Mouse (Mus musculus): ENCODE results near the gene Apoh. TPM values are rescaled to one million over a fixed set of nuclear protein-coding genes. Genes with fewer than 3 reads are reported as not detected.

Apoh gene
- 2.3 TPM in 1 of 2 replicates, not detected in the other for polyA plus RNA-seq (2012; ENCODE audit: insufficient read depth, insufficient read length, missing spikeins)

DNA sequence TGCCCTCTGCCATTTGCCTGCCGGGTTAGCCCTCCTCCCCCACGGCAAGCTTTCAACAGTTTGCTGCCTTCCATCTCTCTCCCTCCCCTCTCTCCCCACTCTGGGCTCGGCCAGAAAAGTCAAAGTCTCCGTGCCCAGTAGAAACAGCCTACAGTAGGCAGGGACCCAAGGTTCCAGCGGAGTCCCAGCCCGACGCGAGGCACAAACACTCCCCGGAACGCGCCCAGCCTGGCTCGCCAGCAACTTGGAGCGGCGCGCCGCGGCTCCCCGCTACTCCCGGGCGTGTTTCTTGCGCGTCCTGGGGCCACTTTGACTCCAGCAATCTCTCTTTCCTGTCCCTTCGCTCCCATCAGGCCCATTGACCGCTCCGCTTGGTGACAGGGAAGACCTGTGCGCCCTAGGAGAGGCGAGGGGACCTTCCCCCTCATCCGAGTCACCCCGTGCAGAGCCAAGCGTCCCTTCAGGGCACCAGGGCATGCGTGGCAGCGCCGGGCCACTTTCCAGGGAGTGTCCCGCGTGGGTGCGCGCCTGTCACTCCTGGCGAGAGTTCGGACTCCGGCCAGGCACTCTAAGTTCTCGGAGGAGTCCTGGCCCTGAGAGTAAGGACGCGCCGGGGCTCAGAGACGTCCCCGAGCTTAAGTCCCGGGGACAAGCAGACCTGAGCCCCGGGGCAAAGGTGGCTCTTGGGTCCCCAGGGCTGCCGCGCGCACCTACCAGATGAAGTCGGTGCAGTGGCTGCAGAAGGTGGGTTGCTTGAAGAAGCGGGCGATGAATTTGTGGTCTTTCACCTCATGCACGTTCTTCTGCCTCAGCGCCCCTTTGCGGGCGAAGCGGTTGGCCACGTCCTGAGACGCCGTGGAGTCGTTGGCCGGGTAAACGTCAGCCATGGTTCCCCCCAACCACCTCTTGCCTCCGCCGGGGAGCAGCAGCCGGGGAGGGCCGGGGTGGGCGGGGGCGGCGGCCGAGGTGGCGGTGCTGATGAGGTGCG, at the start of gene Apoh:
TSS of gene Apoh (plus strand) at position 574 of the 988 bp plus-strand sequence.
- Histone ChIP-seq H3K27ac (replicated peaks; ENCODE audit: low read depth, low read length) (no peak within 1 kb of the TSS), H3K4me3 (ENCODE audit: insufficient read depth, low read depth, low read length) (peak within 1 kb of the TSS; percentile 83), H3K4me1 (ENCODE audit: control insufficient read depth, insufficient read depth, insufficient read length, low read length) (no peaks in the 10 kb centered on the region)

DNA sequence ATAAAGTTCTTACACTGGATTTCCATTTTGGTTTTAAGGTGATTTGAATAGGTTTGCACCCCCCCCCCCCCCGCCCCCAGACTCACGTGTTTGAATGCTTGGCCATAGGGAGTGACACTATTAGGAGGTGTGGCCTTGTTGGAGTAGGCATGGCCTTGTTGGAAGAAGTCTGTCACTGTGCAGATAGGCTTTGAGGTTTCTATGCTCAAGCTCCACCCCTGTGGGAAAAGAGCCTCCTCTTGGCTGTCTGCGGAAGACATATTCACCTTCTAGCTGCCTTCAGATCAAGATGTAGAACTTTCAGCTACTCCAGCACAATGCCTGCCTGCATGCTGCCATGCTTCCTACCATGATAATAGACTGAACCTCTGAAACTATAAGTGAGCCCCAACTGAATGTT, 49.3 kb upstream of the Apoh start:
- Histone ChIP-seq H3K4me3 (ENCODE audit: insufficient read depth, low read depth, low read length) (no peak overlapping the region), H3K4me1 (ENCODE audit: control insufficient read depth, insufficient read depth, insufficient read length, low read length) (no peaks in the 10 kb centered on the region), H3K27ac (replicated peaks; ENCODE audit: low read depth, low read length) (no peak overlapping the region)

DNA sequence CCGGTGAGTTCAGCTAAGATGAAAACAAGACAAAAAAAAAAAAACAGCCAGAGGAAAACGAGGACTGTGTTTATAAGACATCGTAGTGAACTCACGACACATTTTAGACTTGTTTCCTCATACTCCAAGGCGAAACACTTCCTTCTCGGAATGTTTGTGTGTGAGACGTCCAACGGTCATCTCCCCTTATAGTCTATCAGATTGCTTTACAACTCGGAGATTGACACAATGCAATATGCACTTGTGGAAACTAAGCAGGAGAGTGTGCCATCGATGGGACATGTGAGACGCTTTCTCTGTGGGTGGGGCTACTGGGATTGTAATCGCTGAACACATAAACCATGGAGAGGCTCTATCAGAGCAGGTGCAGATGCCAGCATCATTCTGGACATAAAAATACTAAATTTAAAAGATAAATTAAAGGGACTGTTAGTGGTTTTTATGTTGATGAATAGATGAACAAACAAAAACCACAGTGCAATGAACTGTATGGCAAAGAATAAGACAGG, 48.8 kb upstream of the Apoh start:
- no peak overlapping the region for H3K27ac ChIP-seq (replicated peaks; ENCODE audit: low read depth, low read length)
- no peaks in the 10 kb centered on the region for H3K4me1 ChIP-seq (ENCODE audit: control insufficient read depth, insufficient read depth, insufficient read length, low read length)
- H3K4me3 ChIP-seq (ENCODE audit: insufficient read depth, low read depth, low read length): no peak overlapping the region

DNA sequence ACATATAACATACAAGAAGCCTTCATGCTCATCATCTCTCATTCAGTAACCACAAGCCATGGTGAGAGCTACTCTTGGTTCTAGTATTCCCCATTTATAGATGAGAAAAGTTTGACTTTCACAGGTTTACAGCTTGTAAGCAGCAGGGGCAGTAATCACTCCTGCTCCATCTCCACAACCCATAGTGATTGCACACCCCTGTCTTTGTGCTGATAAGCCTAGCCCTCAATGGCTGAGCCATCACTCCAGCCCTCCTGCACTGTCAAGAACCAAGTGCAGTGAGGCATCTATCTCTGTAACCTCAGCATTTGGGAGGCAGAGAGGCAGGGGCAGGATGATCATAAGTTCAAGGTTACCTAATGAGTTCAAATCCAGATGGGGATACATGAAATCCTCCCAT, 47.8 kb upstream of the Apoh start:
- H3K27ac ChIP-seq (replicated peaks; ENCODE audit: low read depth, low read length): no peak overlapping the region
- H3K4me1 ChIP-seq (ENCODE audit: control insufficient read depth, insufficient read depth, insufficient read length, low read length): no peaks in the 10 kb centered on the region
- H3K4me3 ChIP-seq (ENCODE audit: insufficient read depth, low read depth, low read length): no peak overlapping the region

DNA sequence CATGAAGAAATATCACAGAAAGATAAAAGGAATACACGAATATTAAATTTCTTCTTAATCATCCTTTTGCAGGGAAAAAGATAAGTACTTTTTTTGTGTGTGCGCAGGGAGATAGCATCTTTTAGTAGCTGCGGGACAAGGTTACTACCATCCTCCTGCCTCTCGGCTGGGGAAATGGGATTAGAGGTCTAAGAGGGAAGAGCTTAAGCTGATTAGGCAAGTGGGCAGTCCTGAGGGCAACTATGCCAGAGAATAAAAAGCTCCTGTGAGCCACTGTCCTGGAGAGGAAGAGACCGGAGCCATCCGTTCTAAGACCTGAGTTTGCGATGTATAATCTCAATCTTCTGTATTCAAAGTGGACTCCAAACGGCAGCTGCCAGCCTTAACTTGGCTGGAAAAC, 45.2 kb upstream of the Apoh start:
- Histone ChIP-seq H3K4me3 (ENCODE audit: insufficient read depth, low read depth, low read length) (no peak overlapping the region), H3K27ac (replicated peaks; ENCODE audit: low read depth, low read length) (no peak overlapping the region), H3K4me1 (ENCODE audit: control insufficient read depth, insufficient read depth, insufficient read length, low read length) (no peaks in the 10 kb centered on the region)

DNA sequence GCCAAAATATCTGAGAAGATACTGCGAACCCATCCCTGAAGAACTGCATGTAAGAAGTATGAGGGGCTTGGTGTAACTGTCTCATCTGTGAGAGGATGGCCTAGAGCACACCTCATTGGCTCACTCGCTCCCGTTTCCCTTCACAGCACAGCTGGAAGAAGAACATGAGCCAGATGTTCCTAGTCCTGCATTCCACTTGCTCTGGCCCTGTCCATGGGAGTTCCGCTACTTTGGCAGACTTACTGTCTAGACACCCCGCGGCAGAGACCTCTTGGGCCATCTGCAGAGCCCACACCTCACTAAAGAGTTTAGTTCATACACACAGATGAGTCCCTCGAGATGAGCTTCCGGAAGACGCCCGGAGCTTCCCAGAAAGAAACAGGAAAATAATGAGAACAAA, 43.2 kb upstream of the Apoh start:
- no peak overlapping the region for H3K27ac ChIP-seq (replicated peaks; ENCODE audit: low read depth, low read length)
- no peak overlapping the region for H3K4me3 ChIP-seq (ENCODE audit: insufficient read depth, low read depth, low read length)
- no peaks in the 10 kb centered on the region for H3K4me1 ChIP-seq (ENCODE audit: control insufficient read depth, insufficient read depth, insufficient read length, low read length)

DNA sequence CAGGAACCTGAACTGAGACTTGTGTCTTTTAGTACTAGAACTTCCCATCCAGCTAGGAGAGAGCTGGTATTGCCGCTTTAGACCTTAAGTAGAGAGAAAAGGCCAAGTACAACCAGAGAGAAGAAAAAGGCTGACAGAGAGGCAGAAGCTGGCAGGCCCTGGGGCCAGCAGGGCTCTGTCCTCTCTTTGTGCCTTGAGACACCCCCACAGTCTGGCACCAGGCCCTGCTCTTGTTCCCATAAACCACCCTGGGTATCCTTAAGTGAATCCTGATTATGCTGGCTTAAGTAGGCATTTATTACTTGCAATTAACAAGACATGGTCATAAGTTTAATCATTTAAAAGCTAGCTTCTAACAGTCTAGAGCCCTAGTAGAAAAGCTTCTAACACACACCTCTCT, 42.7 kb upstream of the Apoh start:
- H3K27ac ChIP-seq (replicated peaks; ENCODE audit: low read depth, low read length): no peak overlapping the region
- H3K4me3 ChIP-seq (ENCODE audit: insufficient read depth, low read depth, low read length): no peak overlapping the region
- no peaks in the 10 kb centered on the region for H3K4me1 ChIP-seq (ENCODE audit: control insufficient read depth, insufficient read depth, insufficient read length, low read length)

DNA sequence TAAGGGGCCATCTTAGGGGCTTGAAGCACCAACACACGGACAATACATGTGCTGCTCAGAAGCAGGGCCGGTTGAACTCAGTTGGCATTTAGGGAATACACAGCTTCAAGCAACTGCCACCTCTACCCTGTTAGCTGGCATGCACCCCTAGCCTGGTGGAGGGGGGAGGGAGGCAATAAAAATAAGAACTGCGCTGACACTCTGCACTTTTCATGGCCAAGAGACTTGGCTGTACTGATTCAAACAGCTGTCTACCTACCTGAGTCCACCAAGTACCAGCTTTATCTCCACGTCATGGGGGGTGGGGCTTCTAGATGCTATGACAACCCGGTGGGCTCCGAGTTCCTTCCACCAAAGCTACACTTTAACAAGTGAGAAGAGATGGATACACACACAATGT, 42.1 kb upstream of the Apoh start:
- Histone ChIP-seq H3K27ac (replicated peaks; ENCODE audit: low read depth, low read length) (no peak overlapping the region), H3K4me1 (ENCODE audit: control insufficient read depth, insufficient read depth, insufficient read length, low read length) (no peaks in the 10 kb centered on the region)

DNA sequence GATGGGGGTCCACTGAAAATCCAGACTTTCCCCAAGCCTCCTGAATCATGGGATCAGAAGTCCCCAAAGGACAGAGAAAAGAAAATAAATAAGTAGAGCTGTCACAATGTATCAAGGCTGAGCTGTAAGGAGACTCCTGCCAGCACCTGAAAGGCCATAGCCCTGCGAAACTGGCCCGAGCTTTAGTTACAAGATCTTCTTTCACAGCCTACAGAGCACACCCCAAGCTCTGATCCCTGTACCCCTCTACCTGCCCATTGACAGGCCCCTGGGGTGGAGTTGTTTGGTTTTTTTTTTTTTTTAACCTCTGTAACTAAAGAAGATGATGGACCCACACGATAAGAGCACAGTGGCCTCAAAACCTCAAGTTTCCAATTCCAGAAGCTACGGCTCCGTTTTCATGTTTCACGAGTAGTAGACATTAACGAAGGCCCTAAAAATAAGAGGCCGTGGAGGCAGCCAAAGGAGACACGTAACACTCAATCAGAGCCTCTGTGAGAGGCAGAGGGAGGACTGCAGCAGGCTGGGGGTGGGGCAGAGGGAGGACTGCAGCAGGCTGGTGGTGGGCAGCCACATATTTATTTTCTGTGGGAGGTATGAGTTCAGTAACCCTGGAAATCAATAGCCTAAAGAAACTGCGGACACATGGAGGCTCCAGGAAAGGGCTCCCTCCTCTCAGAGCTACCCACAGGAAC, 41.2 kb upstream of the Apoh start:
- Histone ChIP-seq H3K4me1 (ENCODE audit: control insufficient read depth, insufficient read depth, insufficient read length, low read length) (no peaks in the 10 kb centered on the region), H3K27ac (replicated peaks; ENCODE audit: low read depth, low read length) (no peak overlapping the region), H3K4me3 (ENCODE audit: insufficient read depth, low read depth, low read length) (no peak overlapping the region)

More for the DNA sequence above, 42.1 kb upstream of the Apoh start:
- no peak overlapping the region for H3K4me3 ChIP-seq (ENCODE audit: insufficient read depth, low read depth, low read length)

DNA sequence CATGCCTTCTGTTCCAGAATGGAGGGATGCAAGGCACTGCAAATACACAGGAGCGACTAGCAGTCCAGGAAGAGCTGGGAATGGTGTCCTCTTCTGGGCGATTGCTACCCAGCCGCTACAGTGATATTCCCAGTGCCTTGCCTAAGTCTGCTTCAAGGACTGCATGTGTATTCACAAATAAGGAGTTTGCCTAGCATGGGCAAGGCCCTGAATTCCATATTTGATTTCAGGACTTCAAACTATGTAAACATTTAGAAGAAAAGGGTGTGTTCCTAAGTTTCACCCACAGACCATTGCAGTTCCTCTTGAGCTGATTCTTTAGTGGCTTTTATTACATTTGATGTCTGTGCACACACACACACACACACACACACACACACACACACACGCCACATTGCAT, 39.4 kb upstream of the Apoh start:
- H3K4me3 ChIP-seq (ENCODE audit: insufficient read depth, low read depth, low read length): no peak overlapping the region
- H3K27ac ChIP-seq (replicated peaks; ENCODE audit: low read depth, low read length): no peak overlapping the region
- H3K4me1 ChIP-seq (ENCODE audit: control insufficient read depth, insufficient read depth, insufficient read length, low read length): no peaks in the 10 kb centered on the region

DNA sequence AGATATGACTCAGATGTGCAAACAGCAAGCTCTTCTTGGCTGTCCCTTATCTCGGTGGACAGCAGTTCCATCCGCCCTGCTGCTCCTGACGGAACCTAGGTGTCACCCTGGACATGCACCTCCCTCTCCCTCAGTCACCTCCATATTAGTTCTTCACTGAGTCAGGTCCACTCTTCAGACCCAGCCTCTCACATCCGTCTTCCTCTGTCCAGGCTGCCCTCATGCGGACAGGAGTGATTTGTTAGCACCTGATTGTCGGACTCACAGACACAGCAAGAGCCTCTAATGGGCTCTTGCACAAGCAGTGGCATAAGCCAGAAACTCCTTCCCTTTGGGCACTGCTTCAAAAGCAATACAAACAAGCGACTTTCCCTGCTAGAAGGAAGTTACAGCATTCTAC, 35.9 kb upstream of the Apoh start:
- no peak overlapping the region for H3K4me3 ChIP-seq (ENCODE audit: insufficient read depth, low read depth, low read length)
- no peak overlapping the region for H3K27ac ChIP-seq (replicated peaks; ENCODE audit: low read depth, low read length)
- no peaks in the 10 kb centered on the region for H3K4me1 ChIP-seq (ENCODE audit: control insufficient read depth, insufficient read depth, insufficient read length, low read length)

DNA sequence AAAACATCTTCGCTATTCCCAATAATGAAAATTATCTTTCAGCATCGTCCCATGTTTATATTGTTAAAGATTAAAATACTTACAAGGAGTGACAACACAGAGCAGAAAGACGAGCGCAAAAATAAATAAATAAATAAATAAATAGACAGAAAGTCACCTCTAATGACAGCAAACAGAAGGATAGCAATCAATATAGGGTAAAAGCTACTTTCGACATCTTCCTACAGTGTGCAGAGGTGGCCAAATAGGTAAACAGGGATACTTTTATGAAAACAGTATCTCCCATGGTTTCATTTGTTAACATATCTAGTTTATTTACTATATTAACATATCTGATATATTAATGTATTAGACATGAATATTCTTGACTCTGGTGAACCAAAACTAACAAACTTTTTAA, 34.9 kb upstream of the Apoh start:
- Histone ChIP-seq H3K4me3 (ENCODE audit: insufficient read depth, low read depth, low read length) (no peak overlapping the region), H3K27ac (replicated peaks; ENCODE audit: low read depth, low read length) (no peak overlapping the region)

DNA sequence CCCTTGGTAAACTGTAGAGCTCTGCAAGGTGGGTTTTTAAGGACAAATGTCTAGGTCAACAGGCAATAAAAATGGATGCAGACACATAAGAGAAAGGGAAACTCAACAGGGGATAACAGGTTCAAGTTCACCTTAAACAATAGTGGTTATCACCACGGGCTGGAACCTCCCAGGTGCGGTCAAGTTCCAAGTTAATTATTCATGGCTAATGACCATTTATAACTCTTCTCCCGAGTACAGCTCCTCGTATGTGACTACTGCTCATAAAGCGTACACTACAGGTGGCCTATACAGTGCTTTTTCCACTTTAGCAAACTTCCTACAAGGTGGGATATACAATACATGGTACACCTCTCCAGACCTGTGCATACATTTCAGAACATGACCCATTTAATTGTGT, 33.4 kb upstream of the Apoh start:
- Histone ChIP-seq H3K27ac (replicated peaks; ENCODE audit: low read depth, low read length) (no peak overlapping the region), H3K4me1 (ENCODE audit: control insufficient read depth, insufficient read depth, insufficient read length, low read length) (no peaks in the 10 kb centered on the region), H3K4me3 (ENCODE audit: insufficient read depth, low read depth, low read length) (no peak overlapping the region)

More for the DNA sequence above, 34.9 kb upstream of the Apoh start:
- H3K4me1 ChIP-seq (ENCODE audit: control insufficient read depth, insufficient read depth, insufficient read length, low read length): no peaks in the 10 kb centered on the region

DNA sequence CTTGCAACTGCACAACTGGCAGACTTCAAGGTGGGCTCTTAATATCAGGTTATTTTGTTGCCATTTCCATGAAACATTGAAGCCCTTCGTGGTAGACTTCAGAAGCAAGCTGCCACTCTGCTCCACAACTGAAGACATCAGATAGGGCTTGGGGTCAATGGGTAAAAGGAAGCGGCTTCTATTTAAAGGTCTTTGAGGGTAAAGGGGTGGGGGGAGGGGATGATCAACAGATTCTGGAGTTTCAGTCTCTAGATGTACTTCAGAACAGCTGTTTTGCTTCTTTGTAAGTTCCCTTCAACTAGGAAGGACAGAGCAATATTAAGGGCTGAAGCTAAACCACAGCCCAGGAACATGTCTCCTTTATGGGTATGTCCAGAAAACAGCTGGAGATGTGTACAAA, 31.2 kb upstream of the Apoh start:
- H3K4me1 ChIP-seq (ENCODE audit: control insufficient read depth, insufficient read depth, insufficient read length, low read length): no peaks in the 10 kb centered on the region
- H3K4me3 ChIP-seq (ENCODE audit: insufficient read depth, low read depth, low read length): no peak overlapping the region
- no peak overlapping the region for H3K27ac ChIP-seq (replicated peaks; ENCODE audit: low read depth, low read length)

DNA sequence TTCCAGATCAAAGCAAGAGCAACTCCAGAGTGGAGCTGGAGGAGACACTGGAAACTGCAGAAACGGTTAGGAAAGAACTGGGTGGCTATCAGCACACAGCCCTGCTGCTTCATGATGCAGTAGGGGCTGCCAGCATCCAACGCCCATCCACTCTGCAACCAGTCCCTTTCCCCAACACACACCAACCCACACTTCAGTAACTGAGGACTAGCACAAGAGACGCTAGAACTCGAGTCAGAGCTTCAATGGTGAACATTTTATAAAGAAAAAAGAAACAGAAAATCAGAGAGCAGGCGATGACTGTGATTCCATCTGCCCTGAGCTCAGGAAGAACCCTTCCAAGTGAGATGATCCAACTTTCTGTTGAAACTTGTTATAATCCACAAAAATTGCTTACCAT, 30.6 kb upstream of the Apoh start:
- H3K27ac ChIP-seq (replicated peaks; ENCODE audit: low read depth, low read length): no peak overlapping the region
- no peak overlapping the region for H3K4me3 ChIP-seq (ENCODE audit: insufficient read depth, low read depth, low read length)

More for the DNA sequence above, 30.6 kb upstream of the Apoh start:
- no peaks in the 10 kb centered on the region for H3K4me1 ChIP-seq (ENCODE audit: control insufficient read depth, insufficient read depth, insufficient read length, low read length)

Data from brown adipose tissue, adult 24 weeks (tissue).